Mouse (Mus musculus) T-helper 17 cell (primary cell): Measurements from ENCODE around the gene Oas1h.
"Not testable (repeated sequence)": the region's sequence is repeated elsewhere in the genome, so short reads cannot be mapped to it uniquely, and the experiment has no call there.

Source experiments
- in situ Hi-C, 2 experiments: fragments of 300-600 bp; cut with MboI, MseI; formaldehyde crosslinking; loops; 1 replicate in 1 of 2; 2 replicates in 1 of 2; pipeline ENCODE4 v1.15.1; 2025; ENCODE audit warnings: high pct_unique_total_duplicates in 2 of 2

The Oas1h gene

GRCm38 (mm10) chr5:120881681-120882080 is 20.5 kb downstream of the Oas1h start:
- in situ Hi-C loops, result not testable (repeated sequence)

DNA sequence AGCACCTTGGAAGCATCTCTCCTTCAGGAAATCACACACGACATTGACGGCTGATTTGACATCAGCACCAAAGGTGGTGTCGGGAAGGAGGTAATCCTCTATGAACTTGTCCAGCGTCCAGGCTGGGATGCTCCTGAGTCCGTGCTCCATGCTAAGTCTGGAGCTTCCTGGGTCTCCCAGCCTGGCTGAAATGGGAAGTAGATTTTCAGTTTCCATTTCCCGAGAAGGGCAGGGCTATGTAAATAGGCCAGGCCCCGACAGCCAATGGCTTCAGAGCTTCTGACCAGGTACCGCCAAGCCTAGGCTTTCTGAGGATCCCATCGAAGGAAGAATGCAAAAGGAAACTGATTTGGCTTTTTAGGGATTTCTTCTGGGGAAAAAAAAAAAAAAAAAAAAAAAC is 26.2 kb downstream of the Oas1h start, which contains the start of gene Oas1g:
Gene Oas1g, minus strand, starts transcription at position 201 of the 400 bp plus-strand sequence.
- in situ Hi-C loops, result not testable (repeated sequence)

- in situ Hi-C loops, result no loop called here
Observed at GRCm38 (mm10) chr5:120887831-120888230, 26.6 kb downstream of the Oas1h start.

- in situ Hi-C loops, result not testable (repeated sequence)
Observed at GRCm38 (mm10) chr5:120888294-120888815, 27.1 kb downstream of the Oas1h start.

GRCm38 (mm10) chr5:120890026-120890425 is 28.8 kb downstream of the Oas1h start:
- in situ Hi-C loops, result no loop called here

DNA sequence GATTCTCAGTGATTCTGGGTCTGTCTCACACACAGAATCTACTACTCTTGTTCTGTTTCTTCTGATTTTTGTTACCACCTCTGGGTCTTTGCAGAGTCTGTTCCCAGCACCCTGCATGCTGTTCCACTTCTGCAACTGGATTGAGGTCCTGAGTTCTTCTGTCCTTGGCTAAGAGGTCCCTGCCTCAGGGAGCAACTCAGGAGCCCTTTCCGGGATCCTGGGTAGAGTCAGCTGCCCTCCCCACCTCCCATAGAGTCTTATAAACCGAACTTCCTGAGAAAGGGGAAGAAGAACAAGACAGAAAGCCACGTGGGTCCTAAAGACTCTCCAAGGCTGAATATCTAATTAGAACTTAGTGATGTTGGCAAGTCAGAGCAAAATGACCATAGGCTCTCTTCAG is 29.8 kb downstream of the Oas1h start:
- in situ Hi-C loops, result no loop called here

- in situ Hi-C loops, result not testable (repeated sequence)
Observed at GRCm38 (mm10) chr5:120891566-120892242, 30.5 kb downstream of the Oas1h start.

GRCm38 (mm10) chr5:120892243-120892660 is 31.0 kb downstream of the Oas1h start:
- in situ Hi-C loops, result no loop called here

DNA sequence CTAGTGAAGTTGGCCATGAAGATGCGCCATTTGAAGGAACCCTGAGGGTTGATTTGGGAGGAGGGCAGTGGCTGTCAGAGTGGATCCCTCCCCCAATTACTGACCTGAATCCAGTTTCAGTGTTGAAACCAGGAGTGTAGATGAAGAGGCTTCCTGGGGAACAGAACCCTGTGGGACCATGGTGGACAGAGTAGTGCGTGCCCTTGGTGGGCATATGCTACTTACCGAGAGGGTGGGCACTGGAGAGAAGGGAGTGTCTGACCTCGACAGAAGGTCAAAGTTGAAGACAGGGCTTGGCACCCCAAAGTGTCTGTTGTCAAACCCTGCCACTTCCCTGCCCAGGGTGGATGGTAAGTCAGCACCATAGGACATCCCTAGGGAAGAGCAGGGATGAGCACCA is 32.6 kb downstream of the Oas1h start:
- in situ Hi-C loops, result not testable (repeated sequence)

GRCm38 (mm10) chr5:120894692-120895091 is 33.5 kb downstream of the Oas1h start:
- in situ Hi-C loops, result not testable (repeated sequence)

- in situ Hi-C loops, result no loop called here
Observed at GRCm38 (mm10) chr5:120895231-120895900, 34.1 kb downstream of the Oas1h start.

- in situ Hi-C loops, result no loop called here
Observed at GRCm38 (mm10) chr5:120898307-120898706, 37.1 kb downstream of the Oas1h start.

DNA sequence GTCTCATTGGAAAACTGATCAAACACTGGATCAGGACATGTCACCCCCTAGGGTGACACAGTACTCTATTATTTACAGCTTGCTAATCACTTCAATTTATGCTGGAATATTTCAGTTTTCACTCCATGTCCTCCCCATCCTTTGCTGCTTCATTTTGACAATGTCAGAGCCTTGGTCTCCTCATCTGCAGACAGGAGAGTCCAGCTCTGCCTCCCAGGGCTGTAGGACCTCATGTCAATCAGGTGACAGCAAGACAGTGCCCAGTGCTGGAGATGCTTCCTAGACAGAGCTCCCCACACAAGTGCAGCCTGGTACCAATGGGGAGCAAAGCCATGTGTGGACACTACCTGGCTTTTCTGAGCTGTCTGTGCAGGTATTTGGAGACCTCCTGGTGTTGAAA is 37.5 kb downstream of the Oas1h start:
- in situ Hi-C loops, result no loop called here

GRCm38 (mm10) chr5:120900666-120901065 is 39.4 kb downstream of the Oas1h start:
- in situ Hi-C loops, result no loop called here

GRCm38 (mm10) chr5:120902056-120902455 is 40.8 kb downstream of the Oas1h start:
- in situ Hi-C loops, result no loop called here

- in situ Hi-C loops, result not testable (repeated sequence)
Observed at GRCm38 (mm10) chr5:120906791-120907733, 45.8 kb downstream of the Oas1h start, which contains the start of gene Oas1a. Oas1a (minus strand) TSS chr5:120907521.

- in situ Hi-C loops, result no loop called here
Observed at GRCm38 (mm10) chr5:120908196-120908920, 47.1 kb downstream of the Oas1h start.

GRCm38 (mm10) chr5:120914204-120914603 is 53.0 kb downstream of the Oas1h start, which contains the start of gene Oas1d:
Oas1d (plus strand) TSS chr5:120914536.
- in situ Hi-C loops, result not testable (repeated sequence)

DNA sequence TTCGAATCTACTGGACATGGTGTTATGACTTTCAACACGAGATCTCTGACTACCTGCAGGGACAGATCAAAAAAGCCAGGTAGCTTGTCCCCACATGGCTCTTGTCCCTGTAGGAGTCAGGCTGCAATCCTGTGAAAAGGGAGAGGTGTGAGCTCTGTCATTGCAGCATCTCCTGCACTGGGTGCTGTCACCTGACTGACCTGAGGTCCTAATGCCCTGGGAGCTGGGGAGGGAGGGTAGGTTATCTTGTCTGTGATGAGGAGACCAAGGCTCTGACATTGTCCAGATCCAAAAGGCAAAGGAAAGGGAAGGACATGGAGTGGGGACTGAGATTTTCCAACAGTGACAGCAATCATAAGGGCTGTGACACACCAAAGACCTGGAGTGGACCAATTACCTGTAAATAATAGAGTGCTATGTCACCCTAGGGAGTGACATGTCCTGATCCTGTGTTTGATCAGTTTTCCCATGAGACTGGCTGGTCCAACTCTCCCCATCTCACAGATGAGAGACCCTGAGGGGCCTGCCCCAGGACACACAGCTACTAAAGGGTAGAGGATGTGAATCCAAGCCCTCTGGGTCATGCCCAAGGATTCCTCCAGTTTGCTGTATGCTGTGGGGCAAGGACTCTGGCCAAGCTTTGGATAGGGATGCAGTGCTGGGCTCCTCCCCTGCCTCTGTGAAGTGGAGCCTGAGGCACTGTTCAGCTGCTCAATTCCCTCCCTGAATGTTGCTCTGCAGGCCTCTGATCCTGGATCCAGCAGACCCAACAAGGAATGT is 58.1 kb downstream of the Oas1h start:
- in situ Hi-C loops, result not testable (repeated sequence)

GRCm38 (mm10) chr5:120920296-120920695 is 59.1 kb downstream of the Oas1h start:
- in situ Hi-C loops, result no loop called here
